Mouse (Mus musculus) stomach, postnatal 0 days (tissue): ENCODE results near the gene 1700014D04Rik.

Experiments used
- CTCF ChIP-seq: IDR thresholded peaks from 2 replicates; pipeline ENCODE4 v1.5.1; 2016; ENCODE audit warnings: antibody characterized with exemption, low read depth, mild to moderate bottlenecking, moderate library complexity
- EP300 ChIP-seq: optimal IDR thresholded peaks from 2 replicates; pipeline ENCODE3; 2016; ENCODE audit warnings: antibody characterized with exemption

DNA sequence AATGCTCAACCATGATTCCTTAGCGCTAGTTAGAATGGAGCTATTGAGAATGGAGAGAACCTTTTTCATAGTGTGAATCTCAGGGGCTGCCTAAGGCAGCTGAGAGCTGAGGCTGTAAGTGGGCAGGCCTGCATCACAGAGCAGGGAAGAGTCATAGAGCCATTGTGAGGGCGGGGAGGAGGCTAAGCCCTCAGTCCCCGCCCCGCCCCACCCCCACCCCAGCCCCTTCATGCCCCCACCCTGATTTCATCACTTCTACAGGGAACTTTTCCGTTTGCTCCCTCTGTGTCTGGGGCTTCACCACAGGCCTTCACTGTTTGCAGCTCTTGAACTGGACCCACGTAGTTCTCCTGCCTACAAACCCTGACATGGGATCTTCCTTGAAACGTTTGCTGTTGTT, 14.9 kb downstream of the 1700014D04Rik start, which contains the start of gene Spata31d1d:
- TF ChIP-seq CTCF (no peak), EP300 (no peak)
